Mouse (Mus musculus) kidney, postnatal 25 days (tissue): ENCODE results near the gene Dbx2.

Experiments
- DNase-seq, 2 experiments: peaks; one replicate each; pipeline ENCODE4 v3.0.0; 2021; ENCODE audit warnings: mixed read lengths in 2 of 2

Dbx2 gene

GRCm38 (mm10) chr15:95655860-95656259 lies at the start of gene Dbx2:
Gene Dbx2, minus strand, starts transcription at chr15:95655960.
- DNase-seq, result no peak

GRCm38 (mm10) chr15:95702206-95702605 lies 46.4 kb upstream of the Dbx2 start:
- no peak for DNase-seq

GRCm38 (mm10) chr15:95701573-95701972 lies 45.8 kb upstream of the Dbx2 start:
- no peak for DNase-seq

GRCm38 (mm10) chr15:95699371-95699770 lies 43.6 kb upstream of the Dbx2 start:
- DNase-seq, result no peak

- DNase-seq, result peak; percentile 23 to 40
These were observed 38.0 kb upstream of the Dbx2 start for GRCm38 (mm10) chr15:95693759-95694158.

GRCm38 (mm10) chr15:95691594-95691993 lies 35.8 kb upstream of the Dbx2 start:
- no peak for DNase-seq

- DNase-seq, result no peak
These were observed 35.4 kb upstream of the Dbx2 start for GRCm38 (mm10) chr15:95691129-95691528.

GRCm38 (mm10) chr15:95682620-95683019 lies 26.9 kb upstream of the Dbx2 start:
- DNase-seq, result no peak

- no peak for DNase-seq
These were observed 19.9 kb upstream of the Dbx2 start for GRCm38 (mm10) chr15:95675645-95676044.

GRCm38 (mm10) chr15:95675176-95675575 lies 19.4 kb upstream of the Dbx2 start:
- no peak for DNase-seq

- DNase-seq, result no peak
These were observed 11.4 kb upstream of the Dbx2 start for GRCm38 (mm10) chr15:95667209-95667608.

- DNase-seq, result no peak
These were observed 9.2 kb upstream of the Dbx2 start for GRCm38 (mm10) chr15:95665002-95665401.

- no peak for DNase-seq
These were observed 6.0 kb upstream of the Dbx2 start for GRCm38 (mm10) chr15:95661718-95662117.

- DNase-seq, result no peak
These were observed 4.6 kb upstream of the Dbx2 start for GRCm38 (mm10) chr15:95660368-95660767.

- peak in 1 of 2 experiments; percentile 29 for DNase-seq
These were observed 1.4 kb downstream of the Dbx2 start for GRCm38 (mm10) chr15:95654211-95654897.

- DNase-seq, result no peak
These were observed 1.9 kb downstream of the Dbx2 start for GRCm38 (mm10) chr15:95653812-95654210.

GRCm38 (mm10) chr15:95652898-95653707 lies 2.7 kb downstream of the Dbx2 start:
- DNase-seq, result no peak

- no peak for DNase-seq
These were observed 3.9 kb downstream of the Dbx2 start for GRCm38 (mm10) chr15:95651824-95652223.

GRCm38 (mm10) chr15:95643505-95644029 lies 12.2 kb downstream of the Dbx2 start:
- DNase-seq, result no peak

GRCm38 (mm10) chr15:95640347-95640746 lies 15.4 kb downstream of the Dbx2 start:
- DNase-seq, result no peak

- no peak for DNase-seq
These were observed 16.0 kb downstream of the Dbx2 start for GRCm38 (mm10) chr15:95639829-95640134.

- no peak for DNase-seq
These were observed 16.5 kb downstream of the Dbx2 start for GRCm38 (mm10) chr15:95639115-95639828.

- DNase-seq, result no peak
These were observed 31.4 kb downstream of the Dbx2 start for GRCm38 (mm10) chr15:95624396-95624795.
